Mouse (Mus musculus) right cerebral cortex, postnatal 36 days (tissue): ENCODE data around the gene Sema4f.

Experiments used
- DNase-seq, 2 experiments: peaks; one replicate each; pipeline ENCODE4 v3.0.0; 2022; ENCODE audit warnings: low spot score in 2 of 2, mixed read lengths in 1 of 2

Gene Sema4f

DNA sequence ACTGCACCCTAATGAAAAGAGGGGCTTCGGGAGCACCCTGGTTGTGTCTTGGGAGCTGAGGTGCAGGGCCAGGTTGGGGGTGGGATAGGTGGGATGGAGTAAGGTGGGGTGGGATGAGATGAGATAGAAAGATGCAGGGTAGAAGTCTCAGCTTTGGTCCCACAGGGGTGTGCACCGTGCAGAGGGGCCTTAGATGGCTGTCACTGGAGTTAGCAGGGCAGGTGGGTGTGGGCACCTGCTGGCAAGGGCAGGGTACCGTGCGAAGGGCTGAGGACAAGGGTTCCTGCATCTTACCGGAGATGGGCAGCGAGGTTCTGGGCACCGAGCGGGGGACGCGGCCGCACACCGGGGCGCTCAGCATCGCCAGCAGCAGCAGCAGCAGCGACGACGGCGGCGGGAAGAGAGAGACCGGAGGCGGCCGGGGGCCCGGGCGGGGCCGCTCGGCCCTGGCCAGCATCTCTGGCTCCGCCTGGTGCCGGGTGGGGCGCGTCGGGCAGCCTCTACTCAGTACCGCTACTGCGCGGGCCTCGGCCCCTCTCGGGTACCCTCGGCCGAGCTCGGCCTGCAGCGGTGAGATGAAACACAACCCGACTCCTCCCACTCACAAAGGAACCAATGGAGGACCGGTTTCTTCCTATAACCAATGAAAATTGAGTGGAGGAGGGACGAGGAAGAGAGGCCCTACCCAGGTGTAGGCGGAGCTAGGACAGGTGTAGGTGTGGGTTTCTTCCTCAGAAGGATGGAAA lies at the start of gene Sema4f:
Gene Sema4f (minus strand): TSS at position 603 of the 746 bp plus-strand sequence.
- DNase-seq = peak; percentile 73 to 82

GRCm38 (mm10) chr6:82987411-82987971 lies 47.9 kb upstream of the Sema4f start:
- DNase-seq = no peak

GRCm38 (mm10) chr6:82971031-82971430 lies 31.5 kb upstream of the Sema4f start:
- no peak for DNase-seq

DNA sequence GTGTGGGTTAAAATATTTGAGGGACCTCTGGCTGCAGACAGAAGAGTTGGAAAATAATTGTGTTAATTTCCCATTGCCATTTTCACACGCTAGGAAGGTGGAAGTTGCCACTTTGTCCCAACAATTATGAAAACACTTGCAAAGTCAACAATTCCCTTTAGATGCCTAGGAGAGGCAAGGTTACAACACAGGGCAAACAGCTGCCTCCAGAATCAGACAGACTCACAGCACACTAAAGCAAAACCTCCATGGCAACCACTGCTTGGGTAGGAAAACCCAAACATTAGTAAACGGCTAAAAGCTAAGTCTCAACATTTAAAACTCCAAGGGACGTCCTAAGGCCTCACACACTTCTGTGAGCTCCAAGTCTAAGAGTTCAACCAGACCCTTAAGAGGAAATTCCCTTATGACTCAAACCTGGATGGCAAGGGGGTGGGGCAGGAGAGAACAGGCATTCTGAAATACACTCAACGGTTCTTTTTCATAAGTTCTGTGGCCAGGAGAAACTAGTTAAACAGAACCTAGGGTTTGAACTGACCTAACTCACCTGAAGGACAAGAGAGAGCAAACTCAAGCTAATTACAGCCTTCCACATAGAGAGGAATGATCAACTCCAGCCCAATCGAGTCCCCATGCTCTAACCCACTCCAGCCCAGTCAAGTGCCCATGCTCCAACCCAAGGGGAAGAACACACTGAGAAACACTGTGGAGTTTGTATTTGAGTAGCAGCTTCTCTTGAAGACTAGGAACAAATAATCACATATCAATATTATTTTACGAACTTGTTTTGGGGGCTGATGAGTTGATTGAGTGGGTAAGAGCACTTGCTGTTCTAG lies 29.9 kb upstream of the Sema4f start:
- no peak for DNase-seq

- DNase-seq = no peak
Measured at GRCm38 (mm10) chr6:82961664-82962063, 22.1 kb upstream of the Sema4f start.

GRCm38 (mm10) chr6:82956553-82957251 lies 17.1 kb upstream of the Sema4f start:
- DNase-seq = no peak

DNA sequence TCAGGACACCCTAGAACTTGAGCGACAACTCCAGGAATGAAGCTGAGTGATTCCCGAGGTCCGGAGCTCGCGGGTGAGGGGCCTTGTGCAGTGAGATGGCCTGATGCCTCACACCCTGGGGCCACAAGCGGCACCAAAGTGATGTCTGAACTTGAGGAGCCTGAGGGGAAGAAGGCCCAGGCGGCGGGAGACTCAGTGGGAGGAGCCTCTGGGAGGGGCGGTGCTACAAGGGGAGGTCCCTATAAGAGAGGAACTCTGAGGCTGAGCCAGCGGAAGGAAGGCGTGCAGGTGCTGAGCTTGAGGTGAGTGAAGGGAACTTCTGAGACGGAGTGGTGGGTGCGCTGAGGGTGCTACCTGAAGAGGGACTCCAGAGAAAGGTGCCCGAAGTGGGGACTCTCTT lies 7.1 kb upstream of the Sema4f start, which contains the start of gene M1ap:
Gene M1ap (plus strand): TSS at position 252 of the 400 bp plus-strand sequence.
- no peak for DNase-seq

- no peak for DNase-seq
Measured at GRCm38 (mm10) chr6:82945750-82946149, 6.2 kb upstream of the Sema4f start.

DNA sequence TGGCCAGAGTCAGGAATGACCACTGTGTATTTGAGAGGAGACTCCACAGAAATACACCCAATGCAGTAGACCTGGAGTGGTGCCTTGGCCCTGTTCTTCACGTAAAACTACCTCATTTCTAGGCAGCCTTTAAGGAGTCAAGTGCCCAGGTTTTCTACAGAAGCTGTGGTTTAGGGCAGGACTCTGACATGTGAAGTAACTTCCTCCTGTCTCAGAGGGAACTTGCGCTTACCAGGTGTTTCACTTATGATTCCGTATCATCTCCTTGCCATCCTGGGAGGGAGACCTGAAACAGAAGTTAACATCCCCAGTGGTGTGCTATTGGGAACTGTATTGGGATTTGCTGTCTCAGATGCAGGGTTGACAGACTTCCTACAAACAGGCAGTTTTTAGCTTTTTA lies 1.2 kb upstream of the Sema4f start:
- no peak for DNase-seq

- no peak for DNase-seq
Measured at GRCm38 (mm10) chr6:82934616-82935230, 4.8 kb downstream of the Sema4f start.

DNA sequence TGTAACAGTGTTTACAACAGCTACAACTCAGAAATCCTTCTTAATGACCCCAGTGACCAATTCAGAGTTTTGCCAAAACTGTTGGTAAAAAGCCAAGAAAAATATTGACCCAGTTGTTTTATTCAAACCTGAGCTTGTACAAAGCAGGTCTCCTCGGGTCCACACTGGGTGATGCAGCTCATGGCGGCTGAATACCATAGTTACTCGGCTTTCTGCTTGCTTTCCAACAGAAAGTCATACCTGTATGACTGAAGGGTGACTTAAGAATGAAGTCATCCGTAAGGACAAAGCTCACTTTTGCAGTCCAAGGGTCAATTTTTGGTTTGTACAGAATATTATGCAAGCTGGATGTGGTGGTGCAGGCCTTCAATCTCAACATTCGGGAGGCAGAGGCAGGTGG lies 12.0 kb downstream of the Sema4f start:
- DNase-seq = no peak

DNA sequence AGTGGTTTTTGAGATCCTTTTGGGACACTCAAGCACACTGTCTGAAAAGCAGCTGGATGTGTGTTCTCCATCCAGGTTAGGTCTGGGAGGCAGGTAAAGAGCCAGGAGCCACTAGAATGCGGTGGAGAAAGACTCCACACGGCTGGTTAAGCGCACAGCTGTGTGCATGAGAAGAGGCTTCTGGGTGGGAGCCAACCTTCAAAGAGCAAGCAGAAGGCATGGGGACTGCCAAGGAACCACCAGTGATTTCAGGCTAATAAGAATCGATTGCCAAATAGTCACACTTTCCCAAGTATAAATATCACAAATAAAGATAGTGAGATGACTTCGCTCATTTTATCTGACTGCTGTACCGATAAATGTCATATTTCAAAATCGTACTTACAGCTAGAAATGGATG lies 13.0 kb downstream of the Sema4f start:
- no peak for DNase-seq

DNA sequence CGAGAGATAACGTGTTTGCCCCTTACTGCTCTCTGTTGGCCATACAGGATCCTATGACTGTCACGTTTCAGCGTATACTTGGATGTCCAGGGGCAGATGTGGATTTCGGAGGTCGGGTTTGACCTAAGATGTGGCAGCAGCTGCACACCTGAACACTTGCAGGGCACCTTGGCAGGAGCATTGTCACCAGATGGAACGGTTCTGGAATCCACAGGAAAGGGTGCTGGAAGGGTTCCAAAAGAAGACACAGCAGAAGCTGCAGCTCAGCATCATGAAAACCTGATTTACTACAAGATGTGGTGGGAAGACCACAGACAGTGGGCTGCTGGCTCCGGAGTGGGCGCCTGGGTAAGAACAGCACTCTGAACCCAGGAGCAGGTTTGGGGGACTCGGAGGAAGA lies 13.5 kb downstream of the Sema4f start:
- no peak for DNase-seq

DNA sequence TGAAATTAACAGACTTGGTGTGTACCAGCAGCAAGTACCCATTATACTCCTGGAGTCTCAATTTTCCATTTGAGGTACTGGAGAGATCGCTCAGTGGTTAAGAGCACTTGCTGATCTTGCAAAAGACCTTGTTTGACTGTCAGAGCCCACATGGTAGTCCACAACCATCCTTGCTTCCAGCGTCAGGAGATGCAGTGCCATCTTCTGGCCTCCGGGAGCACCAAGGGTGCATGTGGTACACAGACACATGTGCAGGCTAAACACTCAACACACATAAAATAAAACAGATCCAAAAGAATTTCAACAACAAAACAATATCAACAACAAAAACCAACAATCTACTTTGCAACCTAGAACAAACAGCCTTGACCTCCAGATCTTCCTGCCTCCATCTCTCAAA lies 14.6 kb downstream of the Sema4f start:
- no peak for DNase-seq

- DNase-seq = no peak
Measured at GRCm38 (mm10) chr6:82921426-82922224, 17.9 kb downstream of the Sema4f start.

DNA sequence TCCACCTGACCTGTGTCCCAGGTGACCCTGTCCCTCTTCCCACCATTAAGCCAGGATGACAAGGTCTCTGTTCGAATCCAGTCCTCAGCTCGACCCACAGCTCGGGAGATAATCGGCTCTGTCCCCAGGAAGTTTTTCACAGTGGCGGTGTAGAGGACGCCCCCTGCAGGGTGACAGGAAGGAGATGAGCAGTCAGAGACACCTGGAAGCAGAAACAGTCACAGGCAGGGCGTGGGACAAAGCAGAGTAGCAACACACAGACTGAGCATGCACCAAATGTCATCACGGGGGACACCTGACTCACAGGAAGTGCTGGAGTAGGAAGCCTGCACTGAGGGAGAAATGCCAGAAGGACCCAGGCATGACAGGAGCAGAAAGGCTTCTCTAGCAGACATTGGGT lies 20.0 kb downstream of the Sema4f start:
- DNase-seq = no peak

GRCm38 (mm10) chr6:82918371-82918770 lies 21.2 kb downstream of the Sema4f start:
- DNase-seq = no peak

- peak in 1 of 2 experiments; percentile 47 for DNase-seq
Measured at GRCm38 (mm10) chr6:82917778-82918129, 21.8 kb downstream of the Sema4f start.

GRCm38 (mm10) chr6:82917076-82917777 lies 22.3 kb downstream of the Sema4f start:
- DNase-seq = peak; percentile 37 to 39

- DNase-seq = no peak
Measured at GRCm38 (mm10) chr6:82916459-82916858, 23.1 kb downstream of the Sema4f start.
